Mouse (Mus musculus) retina, postnatal 1 day (tissue): ENCODE results near the gene Sertad4.

Experiments
- DNase-seq: peaks from one replicate; pipeline ENCODE4 v3.0.0-alpha.2; 2012

Sertad4 gene

GRCm38 (mm10) chr1:192851126-192851525 is 4.4 kb downstream of the Sertad4 start:
- no peak for DNase-seq

- DNase-seq, result no peak
These were observed 5.9 kb downstream of the Sertad4 start for GRCm38 (mm10) chr1:192849616-192850015.

- DNase-seq, result no peak
These were observed 8.3 kb downstream of the Sertad4 start for GRCm38 (mm10) chr1:192847254-192847653.

- DNase-seq, result no peak
These were observed 14.3 kb downstream of the Sertad4 start for GRCm38 (mm10) chr1:192841094-192841813.

GRCm38 (mm10) chr1:192840655-192841054 is 14.9 kb downstream of the Sertad4 start:
- no peak for DNase-seq

GRCm38 (mm10) chr1:192835211-192835681 is 20.3 kb downstream of the Sertad4 start:
- peak; percentile 81 for DNase-seq

GRCm38 (mm10) chr1:192834361-192835210 is 21.0 kb downstream of the Sertad4 start:
- DNase-seq, result peak; percentile 96

GRCm38 (mm10) chr1:192833586-192833985 is 22.0 kb downstream of the Sertad4 start:
- peak; percentile 49 for DNase-seq

GRCm38 (mm10) chr1:192833097-192833496 is 22.5 kb downstream of the Sertad4 start:
- DNase-seq, result no peak

- DNase-seq, result no peak
These were observed 23.2 kb downstream of the Sertad4 start for GRCm38 (mm10) chr1:192832338-192832737.

- peak; percentile 64 for DNase-seq
These were observed 25.1 kb downstream of the Sertad4 start for GRCm38 (mm10) chr1:192830444-192830843.

- no peak for DNase-seq
These were observed 26.6 kb downstream of the Sertad4 start for GRCm38 (mm10) chr1:192828928-192829327.

GRCm38 (mm10) chr1:192827955-192828354 is 27.6 kb downstream of the Sertad4 start:
- no peak for DNase-seq

- DNase-seq, result no peak
These were observed 29.8 kb downstream of the Sertad4 start for GRCm38 (mm10) chr1:192825746-192826145.

- peak; percentile 91 for DNase-seq
These were observed 32.7 kb downstream of the Sertad4 start for GRCm38 (mm10) chr1:192822652-192823525.

GRCm38 (mm10) chr1:192822309-192822651 is 33.3 kb downstream of the Sertad4 start:
- no peak for DNase-seq

- no peak for DNase-seq
These were observed 37.2 kb downstream of the Sertad4 start for GRCm38 (mm10) chr1:192818334-192818733.

GRCm38 (mm10) chr1:192815789-192816188 is 39.8 kb downstream of the Sertad4 start:
- DNase-seq, result no peak

GRCm38 (mm10) chr1:192814700-192815099 is 40.9 kb downstream of the Sertad4 start:
- DNase-seq, result no peak

GRCm38 (mm10) chr1:192812758-192813157 is 42.8 kb downstream of the Sertad4 start:
- DNase-seq, result no peak

GRCm38 (mm10) chr1:192812290-192812689 is 43.3 kb downstream of the Sertad4 start:
- DNase-seq, result no peak

- DNase-seq, result no peak
These were observed 49.1 kb downstream of the Sertad4 start for GRCm38 (mm10) chr1:192806168-192807157.
